Mouse (Mus musculus) kidney, embryonic 15.5 days (tissue): ENCODE results near the gene Morc2a. TPM values are rescaled to one million over a fixed set of nuclear protein-coding genes. Genes with fewer than 3 reads are reported as not detected.

Experiments used
- ATAC-seq: fragments of 200-750 bp; cut with Nextera tagmentation; replicated peaks from 2 replicates; pipeline ENCODE4 v1.8.0; 2017; ENCODE audit warnings: moderate TSS enrichment; ENCODE audit not compliant: low FRiP score
- H3K27ac ChIP-seq: fragments of 300-500 bp; sonication (generic); 2 replicates; pipeline ENCODE4 v1.5.1; 2015; ENCODE audit warnings: mild to moderate bottlenecking, inconsistent platforms
- H3K27me3 ChIP-seq: fragments of 300-500 bp; sonication (generic); 2 replicates; pipeline ENCODE4 v1.6.1; 2015; ENCODE audit warnings: inconsistent platforms
- H3K36me3 ChIP-seq: fragments of 300-500 bp; sonication (generic); 2 replicates; pipeline ENCODE4 v1.6.1; 2015; ENCODE audit warnings: inconsistent platforms
- H3K4me1 ChIP-seq: fragments of 300-500 bp; sonication (generic); 2 replicates; pipeline ENCODE4 v1.6.1; 2015; ENCODE audit warnings: inconsistent platforms
- H3K4me2 ChIP-seq: fragments of 300-500 bp; sonication (generic); 2 replicates; pipeline ENCODE4 v1.6.1; 2015; ENCODE audit warnings: moderate library complexity, mild to moderate bottlenecking, inconsistent platforms
- H3K4me3 ChIP-seq: fragments of 300-500 bp; sonication (generic); replicated peaks from 2 replicates; pipeline ENCODE4 v1.5.1; 2015; ENCODE audit warnings: mild to moderate bottlenecking, inconsistent platforms
- H3K9ac ChIP-seq: fragments of 300-500 bp; sonication (generic); 2 replicates; pipeline ENCODE4 v1.6.1; 2015; ENCODE audit warnings: mild to moderate bottlenecking, inconsistent platforms
- H3K9me3 ChIP-seq: fragments of 300-500 bp; sonication (generic); replicated peaks from 2 replicates; pipeline ENCODE4 v1.6.1; 2016; ENCODE audit warnings: inconsistent platforms
- WGBS: fragments of 180-500 bp; shearing (Covaris S2); methylation state at CpG from one replicate; pipeline ENCODE4 v1.1.7; 2015; ENCODE audit warnings: mixed read lengths; 5-methylcytosine and 5-hydroxymethylcytosine counted together
- polyA plus RNA-seq: library from polyadenylated mRNA; unstranded; fragments of >200 nt; fragmentation: Nextera tagmentation; extraction: Ambion mirVana; gene quantifications from 2 replicates; pipeline ENCODE4 v1.2.1, GENCODE M21; 2015

The Morc2a gene
- polyA plus RNA-seq, 1 experiment from 2014 or later, result 30.2 TPM

DNA sequence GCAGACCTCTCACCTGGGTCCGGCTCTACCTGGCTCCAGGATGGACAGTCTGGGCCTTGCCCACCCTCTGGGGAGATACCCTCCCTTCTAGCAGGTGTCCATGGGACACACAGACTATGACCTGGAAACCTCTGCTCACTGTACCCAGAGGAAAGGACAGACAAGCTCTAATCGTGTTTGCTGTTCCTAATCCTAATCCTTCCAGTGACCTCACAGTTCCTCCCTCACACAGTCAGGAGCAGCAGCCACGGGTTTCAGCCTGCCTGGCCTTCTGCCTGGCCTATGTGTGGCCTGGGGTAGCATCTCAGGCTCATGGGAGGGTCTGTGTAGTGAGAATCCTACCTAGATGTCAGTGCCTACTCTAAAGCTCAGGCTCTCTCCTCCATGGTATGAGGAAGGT lies 73.9 kb downstream of the Morc2a start:
- WGBS, result 72% methylated on average over 3 of the region's 3 CpGs
- Histone ChIP-seq H3K9ac (no peak overlapping the region), H3K4me1 (no peaks in the 10 kb centered on the region), H3K4me3 (no peak overlapping the region), H3K27me3 (no peaks in the 10 kb centered on the region), H3K36me3 (no peaks in the 10 kb centered on the region), H3K27ac (no peak overlapping the region), H3K9me3 (no peaks in the 10 kb centered on the region), H3K4me2 (no peak overlapping the region)
- no peak for ATAC-seq

DNA sequence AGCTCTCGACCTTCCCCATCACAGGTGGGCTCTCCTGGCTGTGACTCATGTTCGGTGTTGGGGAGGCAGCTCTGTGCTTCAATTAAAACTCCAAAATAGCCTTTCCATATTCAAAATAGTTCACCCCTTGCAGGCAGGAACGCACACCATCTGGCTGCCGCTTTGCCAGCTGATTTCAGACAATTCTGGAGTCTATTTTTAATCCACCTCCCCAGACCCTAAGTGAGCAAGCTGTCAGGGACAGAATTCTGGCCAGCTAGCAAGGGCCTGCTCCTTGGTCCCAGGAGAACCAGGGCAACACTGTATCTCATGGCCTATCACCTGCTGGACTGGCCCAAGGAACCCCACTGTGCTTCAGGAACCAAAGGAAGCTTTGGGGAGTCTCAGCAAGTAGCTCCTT lies 74.9 kb downstream of the Morc2a start:
- WGBS, result 85% methylated on average over 4 of the region's 4 CpGs
- ATAC-seq, result no peak
- Histone ChIP-seq H3K36me3 (no peaks in the 10 kb centered on the region), H3K27ac (no peak overlapping the region), H3K27me3 (no peaks in the 10 kb centered on the region), H3K4me3 (no peak overlapping the region), H3K9me3 (no peaks in the 10 kb centered on the region), H3K9ac (no peak overlapping the region), H3K4me1 (no peaks in the 10 kb centered on the region), H3K4me2 (no peak overlapping the region)

DNA sequence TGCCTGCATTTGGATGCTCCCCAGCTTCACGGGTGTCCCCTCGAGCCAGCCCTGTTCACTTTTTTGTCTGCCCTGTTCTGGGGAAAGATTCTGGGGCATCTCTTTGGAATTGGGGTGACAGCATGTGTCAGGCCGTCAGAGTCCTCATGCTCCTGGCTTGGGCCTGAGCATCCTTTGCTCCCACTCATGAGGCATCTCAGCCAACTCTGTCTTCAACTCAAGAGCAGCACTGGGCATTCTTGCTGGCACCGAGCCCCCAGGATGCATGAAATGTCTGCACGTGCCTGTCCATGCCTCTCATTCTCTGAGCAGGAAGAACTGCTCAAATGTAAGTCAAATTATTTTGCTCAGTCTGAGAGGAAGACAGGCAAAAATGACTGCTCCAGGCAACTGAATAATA lies 75.7 kb downstream of the Morc2a start:
- Histone ChIP-seq H3K9ac (no peak overlapping the region), H3K4me3 (no peak overlapping the region), H3K4me1 (no peaks in the 10 kb centered on the region), H3K36me3 (no peaks in the 10 kb centered on the region), H3K27me3 (no peaks in the 10 kb centered on the region), H3K9me3 (no peaks in the 10 kb centered on the region), H3K27ac (no peak overlapping the region), H3K4me2 (no peak overlapping the region)
- no peak for ATAC-seq
- WGBS, result 64% methylated on average over 5 of the region's 5 CpGs

DNA sequence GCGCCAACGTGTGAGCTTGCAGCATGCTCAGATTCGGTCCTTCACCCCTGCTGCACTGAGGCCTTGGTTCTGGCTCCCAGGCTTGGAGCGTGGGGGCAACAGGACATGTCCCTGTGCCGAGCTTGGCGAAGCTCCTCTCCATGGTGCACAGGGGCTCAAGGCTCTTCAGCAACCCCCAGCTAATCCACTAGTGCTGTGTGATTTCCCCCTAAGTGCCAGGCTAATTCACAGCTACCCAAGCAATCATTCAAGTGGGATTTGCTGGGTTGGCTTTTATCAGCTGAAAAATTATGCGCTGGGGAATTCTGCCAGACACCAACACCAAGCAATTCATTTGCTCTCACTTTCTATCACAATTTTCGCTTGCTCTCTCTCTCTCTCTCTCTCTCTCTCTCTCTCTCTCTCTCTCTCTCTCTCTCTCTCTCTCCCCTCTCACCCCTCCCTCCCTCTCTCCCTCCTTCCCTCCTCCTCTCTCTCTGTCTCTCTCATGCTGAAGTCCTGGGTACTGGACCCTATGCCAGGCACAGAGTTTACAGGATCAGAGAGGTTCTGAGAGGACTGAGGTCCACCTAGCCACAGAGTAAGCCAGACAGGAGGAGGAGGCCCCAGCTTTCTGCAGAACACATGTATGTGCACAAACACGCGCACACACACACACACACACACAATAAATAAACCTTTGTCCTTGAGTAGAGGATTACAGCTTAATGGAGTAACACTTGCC lies 76.5 kb downstream of the Morc2a start:
- 67% methylated on average over 10 of the region's 10 CpGs for WGBS
- Histone ChIP-seq H3K9ac (no peak overlapping the region), H3K9me3 (no peaks in the 10 kb centered on the region), H3K4me3 (no peak overlapping the region), H3K4me1 (no peaks in the 10 kb centered on the region), H3K27ac (no peak overlapping the region), H3K4me2 (no peak overlapping the region), H3K36me3 (no peaks in the 10 kb centered on the region), H3K27me3 (no peaks in the 10 kb centered on the region)
- ATAC-seq, result no peak

DNA sequence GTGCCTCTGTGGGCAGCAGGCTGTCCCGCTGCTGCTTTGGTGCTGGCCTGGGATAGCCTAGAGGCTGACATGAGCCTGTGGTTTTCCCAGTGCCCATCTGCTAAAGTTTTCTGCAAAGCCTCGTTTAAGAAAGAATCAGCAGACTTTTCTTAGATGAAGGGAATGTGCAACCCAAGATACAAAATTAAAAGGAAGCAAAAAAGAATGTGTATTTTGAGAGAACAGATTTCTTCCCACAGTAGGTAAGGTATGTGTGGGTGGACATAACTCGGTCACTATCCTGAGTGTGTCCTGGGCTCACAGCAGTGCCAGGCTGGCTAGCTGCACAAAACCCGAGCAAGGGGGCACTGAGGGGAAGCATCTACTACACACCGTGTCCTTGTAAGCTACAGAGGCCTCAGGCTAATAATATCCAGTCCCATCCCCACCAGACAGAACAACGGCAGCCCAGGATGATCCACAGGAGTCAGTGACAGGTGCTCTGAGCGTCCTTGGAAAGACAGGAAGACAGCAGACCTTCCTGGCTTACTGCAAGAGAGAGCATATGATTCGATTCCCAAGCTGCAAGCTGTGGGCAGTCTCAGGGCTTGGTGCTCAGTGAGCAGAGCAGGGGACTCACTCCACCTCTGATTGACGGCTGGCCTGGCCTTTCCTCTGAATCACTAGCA lies 78.6 kb downstream of the Morc2a start:
- Histone ChIP-seq H3K4me2 (no peak overlapping the region), H3K27ac (no peak overlapping the region), H3K9ac (no peak overlapping the region), H3K4me3 (no peak overlapping the region), H3K9me3 (no peaks in the 10 kb centered on the region), H3K4me1 (no peaks in the 10 kb centered on the region), H3K36me3 (no peaks in the 10 kb centered on the region), H3K27me3 (no peaks in the 10 kb centered on the region)
- ATAC-seq, result no peak
- WGBS, result 73% methylated on average over 9 of the region's 9 CpGs

DNA sequence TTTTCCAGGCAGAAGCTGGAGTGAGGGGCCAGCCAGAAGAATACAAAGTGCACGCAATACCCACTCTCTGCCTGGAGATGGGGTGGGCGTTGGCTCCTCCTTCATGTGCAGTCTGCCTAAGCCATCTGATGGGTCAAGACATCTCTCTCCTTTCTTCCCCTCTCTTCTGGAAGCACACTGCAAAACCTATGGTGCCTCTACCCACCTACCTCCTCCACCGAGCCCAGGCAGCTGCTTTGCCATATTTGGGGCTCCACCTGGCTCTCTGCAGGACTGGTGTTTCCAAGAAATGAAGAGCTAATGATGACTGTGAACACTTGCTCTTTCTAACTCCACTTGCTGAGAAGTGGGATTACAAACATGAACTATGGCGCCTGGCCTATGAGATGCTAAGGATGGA lies 82.5 kb downstream of the Morc2a start:
- Histone ChIP-seq H3K27ac (no peak overlapping the region), H3K9ac (no peak overlapping the region), H3K27me3 (no peaks in the 10 kb centered on the region), H3K9me3 (no peaks in the 10 kb centered on the region), H3K4me3 (no peak overlapping the region), H3K4me1 (no peaks in the 10 kb centered on the region), H3K36me3 (no peaks in the 10 kb centered on the region), H3K4me2 (no peak overlapping the region)
- 87% methylated on average over 4 of the region's 4 CpGs for WGBS
- no peak for ATAC-seq

DNA sequence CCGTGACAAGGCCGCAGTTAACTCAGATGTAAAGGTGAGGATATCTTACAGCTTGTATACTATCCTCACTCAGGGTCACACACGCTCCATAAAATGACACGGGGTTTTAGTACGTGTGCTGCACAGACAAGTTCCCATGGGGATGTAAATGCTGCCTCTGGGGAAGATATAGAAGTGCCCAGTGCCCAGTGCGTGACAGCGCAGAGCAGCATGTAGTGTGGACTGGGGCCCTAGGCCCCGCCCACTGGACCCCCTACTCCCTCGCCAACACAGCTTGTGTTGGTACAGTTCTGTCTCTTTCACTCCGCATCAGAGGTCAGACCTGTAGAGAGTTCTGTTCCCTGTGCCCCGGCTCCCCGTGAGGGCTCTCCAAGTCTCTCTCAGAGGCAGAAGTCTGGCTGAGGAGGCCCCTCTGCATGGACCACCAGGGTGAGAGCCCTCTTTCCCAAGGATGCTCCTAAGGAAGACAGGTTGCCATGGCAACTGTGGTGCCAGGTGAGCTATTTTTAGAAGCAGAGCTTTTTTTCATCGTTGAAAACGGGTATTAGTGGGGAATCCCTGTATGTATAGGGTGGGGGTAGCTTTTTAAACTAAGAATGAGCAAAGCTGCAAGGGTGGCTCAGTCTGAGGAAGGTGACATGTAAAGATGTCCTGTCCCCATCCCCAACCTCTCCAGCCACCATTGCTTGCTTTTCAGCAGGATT lies 85.1 kb downstream of the Morc2a start:
- H3K9ac ChIP-seq, result no peak overlapping the region
- 83% methylated on average over 14 of the region's 14 CpGs for WGBS
- H3K4me3 ChIP-seq, result no peak overlapping the region
- H3K4me2 ChIP-seq, result no peak overlapping the region
- no peaks in the 10 kb centered on the region for H3K27me3 ChIP-seq
- no peaks in the 10 kb centered on the region for H3K9me3 ChIP-seq
- no peaks in the 10 kb centered on the region for H3K36me3 ChIP-seq
- ATAC-seq, result no peak
- H3K27ac ChIP-seq, result no peak overlapping the region
- no peaks in the 10 kb centered on the region for H3K4me1 ChIP-seq

DNA sequence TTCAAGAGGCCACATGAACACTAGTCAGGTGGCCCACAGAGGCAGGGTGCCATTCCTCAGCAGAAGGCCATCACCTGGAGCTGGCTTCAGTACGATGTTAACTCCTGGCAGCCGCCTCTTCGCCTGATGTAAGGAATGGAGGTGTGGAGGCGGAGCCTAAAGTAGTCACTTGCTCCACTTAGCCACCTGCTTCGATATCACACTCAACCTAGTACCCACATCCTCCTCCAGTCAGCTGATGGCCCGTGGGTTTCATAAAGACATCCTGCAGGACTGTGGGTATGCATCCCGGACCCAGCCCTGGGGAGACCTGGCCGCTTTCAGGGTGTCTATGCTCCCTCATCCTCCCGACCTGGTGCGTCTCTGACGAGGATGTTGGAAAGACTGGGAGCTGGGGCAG lies 86.7 kb downstream of the Morc2a start:
- Histone ChIP-seq H3K36me3 (no peaks in the 10 kb centered on the region), H3K4me1 (no peaks in the 10 kb centered on the region), H3K27ac (no peak overlapping the region), H3K9me3 (no peaks in the 10 kb centered on the region), H3K4me2 (no peak overlapping the region), H3K4me3 (no peak overlapping the region), H3K27me3 (no peaks in the 10 kb centered on the region), H3K9ac (no peak overlapping the region)
- ATAC-seq, result no peak
- 75% methylated on average over 11 of the region's 11 CpGs for WGBS

DNA sequence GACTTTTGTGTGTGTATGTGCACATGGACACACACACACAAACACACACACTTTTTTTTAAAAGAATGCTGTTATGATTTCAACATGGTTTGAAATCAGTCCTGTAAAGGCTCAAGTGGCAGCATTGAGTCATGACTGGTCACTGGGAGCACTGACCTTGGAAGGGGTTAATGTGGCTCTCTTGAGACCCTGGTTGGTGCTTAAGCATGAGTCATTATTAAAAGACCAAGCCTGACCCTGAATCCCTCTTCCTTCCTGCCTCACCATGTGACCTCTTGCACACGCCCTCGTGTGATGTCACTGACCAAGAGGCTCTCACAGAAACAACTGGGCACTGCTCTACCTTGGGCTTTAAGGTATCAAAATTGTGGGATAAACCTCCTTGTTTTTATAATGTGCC lies 89.8 kb downstream of the Morc2a start:
- Histone ChIP-seq H3K9me3 (no peaks in the 10 kb centered on the region), H3K4me1 (no peaks in the 10 kb centered on the region), H3K4me2 (no peak overlapping the region), H3K27me3 (no peaks in the 10 kb centered on the region), H3K4me3 (no peak overlapping the region), H3K27ac (no peak overlapping the region), H3K9ac (no peak overlapping the region), H3K36me3 (no peaks in the 10 kb centered on the region)
- no peak for ATAC-seq
- WGBS, result 65% methylated on average over 2 of the region's 2 CpGs

Other genes with a start within 250 kb of the Morc2a start
- gene Limk2, start 240.0 kb upstream of the Morc2a start, polyA plus RNA-seq, result 40.5 and 46.0 TPM in 2 replicates
- gene Rnf185, start 196.8 kb upstream of the Morc2a start, polyA plus RNA-seq, result 35.5 and 37.0 TPM in 2 replicates
- gene Pla2g3, start 160.9 kb upstream of the Morc2a start, polyA plus RNA-seq, result 0.44 and 0.60 TPM in 2 replicates
- gene Inpp5j, start 144.4 kb upstream of the Morc2a start, polyA plus RNA-seq, result 1.4 and 2.0 TPM in 2 replicates
- 105 and 112 TPM in 2 replicates for gene Selenom, start 134.5 kb upstream of the Morc2a start, polyA plus RNA-seq
- gene Smtn, start 108.6 kb upstream of the Morc2a start, polyA plus RNA-seq, result 89.1 and 110 TPM in 2 replicates
- gene Osbp2, start 214.7 kb downstream of the Morc2a start, polyA plus RNA-seq, result 0.78 and 0.91 TPM in 2 replicates
- 0.49 and 0.64 TPM in 2 replicates for gene 4921536K21Rik, start 245.9 kb downstream of the Morc2a start, polyA plus RNA-seq
- 13.0 and 13.4 TPM in 2 replicates for gene Dusp18, start 246.0 kb downstream of the Morc2a start, polyA plus RNA-seq